Mouse (Mus musculus) left cerebral cortex, postnatal 36 days (tissue): Measurements from ENCODE around the gene Diras2. TPM values are rescaled to one million over a fixed set of nuclear protein-coding genes. Genes with fewer than 3 reads are reported as not detected.
A peak's percentile ranks its signal among the peaks of the same experiment; 100 is the strongest.

Source experiments
- DNase-seq, 2 experiments: peaks; one replicate each; pipeline ENCODE4 v3.0.0; 2021 to 2022; ENCODE audit warnings: low spot score in 2 of 2, mixed read lengths in 1 of 2
- intact Hi-C: fragments of 180-260 bp; cut with DNase I; formaldehyde crosslinking; loops from one replicate; pipeline ENCODE4 v1.15.1; 2025
- total RNA-seq, 2 experiments: library from RNA; stranded (reverse); gene quantifications; 2 replicates each; pipeline ENCODE4 v1.2.3; 2021

Gene Diras2
- total RNA-seq, 2 experiments from 2014 or later = 158 to 220 TPM

DNA sequence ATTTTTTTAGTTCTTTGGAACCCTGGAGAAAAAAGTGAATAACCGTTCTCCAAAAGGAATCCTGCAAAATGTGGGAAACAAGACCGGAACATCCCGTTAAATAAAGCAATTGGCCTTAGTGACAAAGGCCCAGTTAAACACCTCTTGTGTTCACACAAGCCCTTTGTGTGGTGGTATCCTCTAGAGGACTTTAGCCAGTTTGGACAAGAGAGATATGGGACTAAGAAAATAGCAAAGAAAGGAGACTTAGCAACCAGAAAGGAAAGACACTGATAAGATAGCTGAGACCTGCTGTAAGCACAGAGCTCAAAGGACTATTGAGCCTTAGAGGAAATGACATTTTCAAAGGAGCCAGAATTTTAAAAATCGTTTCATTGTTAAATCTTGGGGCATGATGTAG is 47.0 kb downstream of the Diras2 start:
- intact Hi-C loops = no loop called here
- DNase-seq = no peak

DNA sequence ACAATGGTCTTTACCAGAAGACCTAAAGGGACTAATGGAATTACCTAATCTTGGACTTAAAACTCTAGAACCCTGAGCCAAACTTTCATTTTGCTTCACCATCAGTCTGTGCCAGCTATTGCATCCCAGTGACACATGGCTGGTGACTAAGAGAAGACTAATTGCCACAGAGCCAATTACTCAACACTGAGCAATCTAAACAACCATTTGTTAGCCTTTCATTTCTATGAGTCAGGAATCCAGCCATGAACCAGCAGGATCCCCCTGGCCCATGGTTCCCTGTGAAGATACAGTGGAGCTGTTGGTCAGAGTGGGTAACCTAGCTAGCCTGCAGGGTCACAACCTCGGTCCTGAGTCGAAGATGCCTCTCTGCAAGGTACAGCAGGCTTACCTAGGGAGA is 49.3 kb downstream of the Diras2 start:
- no peak for DNase-seq
- intact Hi-C loops = no loop called here

DNA sequence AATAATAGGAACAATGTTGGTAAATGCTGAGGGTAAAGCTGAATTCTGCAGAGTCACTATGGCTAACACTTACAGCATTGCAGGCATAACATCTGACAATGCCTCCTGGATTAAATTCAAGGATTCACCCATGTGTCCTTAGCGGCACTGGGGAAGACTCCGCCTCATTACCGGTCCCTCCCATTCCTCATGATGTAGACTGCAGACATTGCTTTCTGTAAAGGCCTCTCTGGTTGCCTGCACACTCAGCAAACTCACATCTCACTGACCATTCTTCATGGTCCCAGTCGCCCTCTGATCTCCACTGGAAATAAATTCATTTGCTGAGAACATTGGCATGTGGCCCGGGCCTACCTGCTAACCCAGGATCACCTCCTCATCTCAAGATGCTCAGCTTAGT is 51.9 kb downstream of the Diras2 start:
- intact Hi-C loops = no loop called here
- no peak for DNase-seq

DNA sequence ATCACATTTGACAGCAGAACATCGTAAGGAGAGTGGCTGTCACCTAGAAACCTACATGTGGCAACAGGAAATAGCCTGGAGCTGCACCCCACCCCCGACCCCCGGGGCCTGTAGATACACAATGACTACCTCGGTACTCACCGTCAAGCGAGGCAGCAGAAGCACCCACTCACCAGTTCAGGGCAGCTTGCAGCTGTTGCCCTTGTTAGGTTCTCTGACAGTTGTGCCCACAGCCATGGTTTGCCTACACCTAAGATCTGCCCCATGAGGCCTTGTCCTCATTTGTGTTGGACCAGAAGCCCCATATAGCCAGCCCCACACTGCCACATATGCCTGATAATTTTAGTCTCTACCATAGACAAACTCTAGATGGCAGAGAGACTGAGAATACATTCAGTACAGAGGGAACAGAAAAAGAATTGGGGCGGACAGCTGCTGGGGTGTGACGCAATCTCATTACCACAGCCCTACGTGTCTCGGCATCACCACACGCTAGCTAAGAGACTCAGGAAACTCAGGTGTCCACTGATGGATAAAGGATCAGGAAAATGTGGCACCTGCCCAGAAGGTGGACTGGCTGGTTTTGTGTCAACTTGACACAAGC is 54.0 kb downstream of the Diras2 start:
- intact Hi-C loops = no loop called here

GRCm38 (mm10) chr13:52476222-52476621 is 54.9 kb downstream of the Diras2 start:
- intact Hi-C loops = no loop called here
- no peak for DNase-seq

More for the DNA sequence above, 54.0 kb downstream of the Diras2 start:
- DNase-seq = no peak

- DNase-seq = no peak
- intact Hi-C loops = no loop called here
Observed at GRCm38 (mm10) chr13:52475264-52475663, 55.8 kb downstream of the Diras2 start.

DNA sequence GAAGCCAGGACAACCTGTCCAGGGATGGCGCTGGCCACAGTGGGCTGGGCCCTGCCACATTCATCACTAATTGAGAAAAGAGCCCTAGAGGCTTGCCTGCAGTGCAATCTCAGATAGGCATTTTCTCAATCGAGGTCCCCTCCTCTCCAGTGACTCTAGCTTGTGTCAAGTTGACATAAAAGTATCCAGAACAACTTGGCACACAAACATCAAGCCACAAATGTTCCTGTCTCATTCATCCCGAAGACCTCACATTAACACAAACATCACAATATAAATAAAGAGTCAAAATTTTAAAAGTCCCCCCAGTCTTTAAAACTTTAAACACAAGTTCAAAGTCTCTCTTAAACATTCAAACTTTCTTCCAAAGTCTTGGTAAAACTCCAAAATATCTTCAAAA is 56.3 kb downstream of the Diras2 start:
- intact Hi-C loops = no loop called here
- no peak for DNase-seq

DNA sequence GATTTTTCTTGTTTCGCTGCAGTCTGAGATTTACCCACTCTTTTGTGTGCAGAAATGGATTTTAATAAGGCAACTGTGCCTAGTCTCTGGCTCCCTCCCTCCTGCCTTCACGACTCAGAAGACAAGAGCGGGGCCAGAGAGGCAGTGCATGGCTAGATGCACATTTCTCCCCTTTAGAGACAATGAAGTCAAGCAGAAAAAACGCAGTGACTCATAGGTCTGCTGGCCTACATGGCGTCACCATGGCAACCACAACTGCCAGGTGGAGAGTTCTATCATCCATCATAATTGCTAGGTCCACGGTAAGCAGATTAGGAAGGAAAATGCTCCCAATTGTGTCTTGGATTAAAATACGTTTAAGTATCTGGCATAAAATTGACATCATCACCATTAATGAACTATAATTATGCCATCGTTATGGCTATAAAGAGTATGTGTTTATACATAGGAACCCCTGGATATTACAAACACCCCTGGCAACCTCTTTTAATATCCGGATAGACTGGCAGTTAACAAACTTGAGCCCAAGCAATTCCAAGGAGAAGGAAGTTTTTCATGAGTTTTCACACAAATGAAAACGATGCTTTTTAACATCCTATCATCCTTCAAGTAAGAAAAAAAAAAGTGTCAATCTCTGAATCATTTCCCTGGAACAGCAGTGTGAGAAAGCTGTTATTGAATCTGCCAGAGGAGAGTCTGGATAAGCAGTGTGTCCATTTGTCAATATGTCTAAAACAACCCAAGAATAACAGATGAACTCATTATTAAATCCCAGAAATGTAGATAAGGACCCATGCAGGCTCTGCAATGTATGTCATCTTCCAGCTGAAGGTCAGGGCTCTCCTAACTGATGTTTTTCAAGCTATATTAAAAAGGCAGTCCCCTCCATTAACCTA is 61.0 kb downstream of the Diras2 start:
- DNase-seq = peak in 1 of 2 experiments; percentile 12
- intact Hi-C loops = no loop called here

GRCm38 (mm10) chr13:52465141-52465540 is 65.9 kb downstream of the Diras2 start:
- intact Hi-C loops = no loop called here
- DNase-seq = no peak

GRCm38 (mm10) chr13:52459982-52460381 is 71.1 kb downstream of the Diras2 start:
- DNase-seq = no peak
- intact Hi-C loops = loop anchor here (5.0 kb wide), 1 partner anchor 67 kb away; no protein-coding TSS in a partner anchor

DNA sequence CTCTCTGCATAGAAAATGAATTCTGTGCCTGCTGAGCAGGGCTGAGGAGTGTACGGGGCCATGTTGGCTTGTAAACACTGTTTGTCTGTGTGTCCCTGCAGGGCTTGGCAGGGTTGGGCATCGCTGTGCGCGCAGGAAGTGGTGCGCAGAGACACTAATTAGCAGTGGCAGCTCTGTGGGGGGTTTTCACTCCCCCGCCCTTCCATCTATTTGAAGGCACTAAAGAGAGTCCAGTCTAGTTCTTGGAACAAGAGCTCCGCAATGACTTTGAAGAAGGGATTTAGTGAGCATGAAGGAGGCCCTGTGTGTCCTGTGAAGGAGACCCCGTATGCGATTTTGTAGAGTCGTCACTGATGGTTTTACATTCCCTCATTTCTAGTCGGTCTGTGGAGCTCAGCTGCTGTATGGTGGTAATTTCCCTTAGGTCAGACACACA is 73.2 kb downstream of the Diras2 start:
- DNase-seq = peak in 1 of 2 experiments; percentile 44
- intact Hi-C loops = loop anchor here (5.0 kb wide), 1 partner anchor 69 kb away; no protein-coding TSS in a partner anchor

DNA sequence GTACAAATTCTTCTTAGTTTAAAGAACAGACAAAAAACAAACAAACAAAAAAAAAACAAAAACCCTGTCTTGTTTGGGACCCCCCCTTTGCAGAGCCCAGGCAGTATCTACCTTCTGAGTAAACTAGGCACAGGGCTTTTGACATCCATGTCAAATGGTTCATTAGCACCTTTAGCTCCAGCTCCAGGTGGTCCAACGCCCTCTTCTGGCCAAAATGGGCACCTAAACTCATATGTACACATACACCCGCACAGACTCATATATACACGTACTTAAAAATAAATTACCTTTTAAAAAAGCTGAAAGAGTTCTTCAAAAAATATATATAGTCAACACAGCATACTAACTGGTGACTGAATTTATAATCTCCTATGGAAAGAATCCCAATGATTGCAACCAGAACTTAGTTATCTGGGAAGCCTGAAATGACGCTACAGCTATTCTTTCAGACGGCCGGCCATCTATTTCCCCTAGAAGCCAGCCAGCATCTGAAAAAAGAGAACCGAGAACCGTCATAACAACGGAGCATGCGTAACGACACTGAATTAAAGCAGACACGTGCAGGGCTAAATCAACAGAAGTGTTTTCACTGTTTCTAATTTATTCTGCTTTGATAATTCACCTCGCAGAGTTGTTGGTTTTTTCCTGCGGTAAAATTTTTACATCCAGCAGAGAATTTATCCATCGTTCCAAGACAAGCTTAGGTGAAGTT is 73.7 kb downstream of the Diras2 start:
- no peak for DNase-seq
- intact Hi-C loops = loop anchor here (5.0 kb wide), 1 partner anchor 70 kb away; no protein-coding TSS in a partner anchor

GRCm38 (mm10) chr13:52455329-52455728 is 75.8 kb downstream of the Diras2 start:
- intact Hi-C loops = loop anchor here (5.0 kb wide), 1 partner anchor 72 kb away; no protein-coding TSS in a partner anchor
- DNase-seq = no peak

DNA sequence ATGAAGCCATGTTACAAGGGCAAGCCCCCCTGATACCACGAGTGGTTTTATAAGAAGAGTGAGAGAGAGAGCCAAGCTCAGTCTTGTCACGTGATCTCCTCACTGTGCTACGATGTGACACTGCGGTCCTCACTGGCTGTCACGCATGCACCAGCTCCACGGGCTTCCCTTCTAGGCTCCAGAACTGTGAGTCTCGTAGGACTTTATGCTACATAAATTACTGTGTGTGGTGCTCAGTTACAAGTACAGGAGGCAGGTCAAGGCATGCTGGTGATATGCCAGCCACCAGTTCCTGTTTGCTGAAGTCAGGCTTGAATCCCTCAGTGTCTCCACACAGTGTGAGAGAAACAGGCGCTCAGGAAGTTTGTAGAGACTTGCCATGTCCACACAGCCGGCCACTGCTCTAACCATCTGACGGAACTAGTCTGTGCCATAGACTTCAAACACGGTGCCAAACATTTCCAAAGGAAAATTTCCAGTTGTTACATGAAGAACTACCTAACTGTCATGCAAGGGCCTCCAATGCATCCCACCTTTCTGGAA is 76.3 kb downstream of the Diras2 start:
- intact Hi-C loops = loop anchor here (5.0 kb wide), 1 partner anchor 73 kb away; no protein-coding TSS in a partner anchor
- DNase-seq = no peak

Other genes with a start within 250 kb of the Diras2 start
- 1 to 10 TPM; 3.5 to 3.6 TPM for gene Syk, start 51.9 kb upstream of the Diras2 start, total RNA-seq